Mouse (Mus musculus) 3T3-L1 (cell line): ENCODE data around the gene Atp6ap2.
A peak's percentile ranks its signal among the peaks of the same experiment; 100 is the strongest.
"Not testable (repeated sequence)": the region's sequence is repeated elsewhere in the genome, so short reads cannot be mapped to it uniquely, and the experiment has no call there.

Experiments
- DNase-seq: peaks from one replicate; pipeline ENCODE4 v3.0.0-alpha.2; 2015; ENCODE audit warnings: low read depth, low spot score

Gene Atp6ap2

GRCm38 (mm10) chrX:12587192-12587957 is at the start of gene Atp6ap2:
TSS of gene Atp6ap2 (plus strand) at chrX:12587801.
- peak; percentile 96 for DNase-seq

- no peak for DNase-seq
These were observed 43.2 kb upstream of the Atp6ap2 start for GRCm38 (mm10) chrX:12544417-12544816.

- no peak for DNase-seq
These were observed 30.5 kb upstream of the Atp6ap2 start for GRCm38 (mm10) chrX:12557086-12557485.

DNA sequence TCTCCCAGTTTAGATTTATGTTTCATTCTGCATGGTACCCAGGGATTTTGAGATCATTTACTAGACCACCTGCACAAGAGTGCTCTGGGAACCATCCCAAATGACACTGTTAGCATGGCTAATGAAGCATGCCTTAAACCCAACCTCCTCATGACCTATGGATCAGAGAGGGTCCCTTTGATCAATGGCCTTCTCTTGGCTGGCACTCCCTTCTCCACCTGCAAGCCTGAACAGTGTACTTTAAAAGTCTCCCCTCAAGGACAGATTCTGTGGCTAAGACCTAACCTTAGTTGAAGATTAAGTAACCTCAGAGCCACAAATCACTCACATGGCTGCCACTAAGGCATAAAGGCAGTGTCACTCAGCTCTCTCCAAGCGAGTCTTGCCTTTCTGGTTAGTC is 16.2 kb upstream of the Atp6ap2 start:
- no peak for DNase-seq

GRCm38 (mm10) chrX:12577936-12578335 is 9.7 kb upstream of the Atp6ap2 start:
- DNase-seq: peak; percentile 85

DNA sequence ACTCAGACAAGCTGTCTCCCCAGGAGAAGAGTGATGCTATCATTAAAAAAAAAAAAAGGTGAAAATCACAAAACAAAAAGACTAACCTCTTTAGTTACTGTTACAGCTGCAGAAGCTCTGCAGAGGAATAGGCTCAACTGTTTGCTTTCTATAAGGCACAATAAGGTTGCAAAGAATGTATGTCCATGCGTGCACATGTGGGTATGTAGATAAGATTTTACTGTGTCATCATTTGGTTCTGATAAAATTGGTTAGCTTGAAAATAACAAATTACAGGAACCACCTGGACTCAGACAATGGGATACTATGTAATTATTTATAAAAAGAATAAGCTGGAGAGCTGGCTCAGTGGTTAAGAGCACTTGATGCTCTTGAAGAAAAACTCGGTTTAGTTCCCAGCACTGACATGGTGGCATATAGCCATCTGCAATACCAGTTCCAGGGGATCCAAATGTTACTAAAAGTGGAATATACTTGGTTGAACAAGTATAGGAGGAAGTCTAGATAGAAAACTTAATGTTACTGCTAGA is 9.2 kb upstream of the Atp6ap2 start:
- no peak for DNase-seq

GRCm38 (mm10) chrX:12583261-12583660 is 4.3 kb upstream of the Atp6ap2 start:
- DNase-seq: no peak

GRCm38 (mm10) chrX:12587958-12588355 is 356 bp downstream of the Atp6ap2 start:
- no peak for DNase-seq

DNA sequence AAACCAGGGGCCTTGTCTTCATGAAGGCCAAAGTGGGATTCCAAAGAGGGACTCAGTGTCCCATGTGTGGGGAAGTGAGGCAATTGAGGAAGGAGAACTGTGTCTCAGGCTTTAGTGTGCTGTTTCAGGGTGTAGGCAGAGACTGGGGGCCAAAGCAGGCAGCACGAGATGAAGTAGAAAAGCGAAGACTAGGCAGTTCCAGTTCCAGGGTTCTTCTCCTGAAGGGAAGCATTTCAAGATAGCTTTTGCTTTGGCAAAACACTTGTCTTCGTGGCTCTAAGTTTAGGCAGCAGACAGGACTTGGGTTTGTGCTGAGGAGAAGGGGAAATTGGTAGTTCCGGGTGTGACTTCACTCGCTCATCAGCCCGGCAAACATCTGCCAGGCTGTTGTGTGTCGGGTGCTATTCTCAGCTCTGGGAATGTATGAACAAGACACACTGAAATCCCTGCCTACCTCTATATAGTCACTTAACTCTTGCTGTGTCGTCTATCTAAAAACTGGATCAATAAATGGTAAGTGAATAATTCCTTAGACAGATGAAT is 3.9 kb downstream of the Atp6ap2 start:
- DNase-seq: no peak

DNA sequence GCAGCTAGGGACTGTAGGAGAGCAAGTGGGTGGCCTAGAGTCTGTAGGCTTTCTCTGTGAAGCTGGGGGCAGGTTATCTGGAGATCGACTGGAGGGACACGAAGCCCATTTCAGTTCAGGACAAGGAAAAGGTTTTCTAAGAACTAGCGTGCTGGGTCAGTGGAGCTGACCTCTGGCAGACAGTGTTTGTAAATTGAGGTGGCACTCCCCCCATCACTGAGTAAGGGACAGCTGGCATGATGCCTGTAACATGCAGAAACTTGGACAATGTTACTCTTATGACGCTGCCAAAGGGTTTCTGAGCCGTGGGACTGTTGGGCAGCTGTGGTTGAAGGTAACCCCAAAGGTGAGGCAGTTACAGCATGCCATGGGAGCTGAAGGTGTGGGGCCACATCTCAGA is 4.4 kb downstream of the Atp6ap2 start:
- DNase-seq: no peak

GRCm38 (mm10) chrX:12593824-12594223 is 6.2 kb downstream of the Atp6ap2 start:
- no peak for DNase-seq

DNA sequence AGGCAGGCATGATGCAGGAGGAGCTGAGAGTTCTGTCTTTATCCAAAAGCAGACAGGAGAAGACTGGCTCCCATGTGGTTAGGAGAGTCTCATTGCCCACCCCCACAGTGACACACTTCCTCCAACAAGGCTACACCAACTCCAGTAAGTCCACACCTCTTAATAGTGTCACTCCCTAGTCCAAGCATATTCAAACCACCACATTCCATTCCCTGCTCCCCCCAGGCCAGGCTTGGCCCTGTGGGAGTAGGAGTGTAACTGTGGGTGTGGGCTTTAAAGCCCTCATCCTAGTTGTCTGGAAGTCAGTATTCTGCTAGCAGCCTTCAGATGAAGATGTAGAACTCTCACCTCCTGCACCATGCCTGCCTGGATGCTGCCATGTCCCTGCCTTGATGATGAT is 22.9 kb downstream of the Atp6ap2 start:
- DNase-seq: not testable (repeated sequence)

- DNase-seq: no peak
These were observed 23.6 kb downstream of the Atp6ap2 start for GRCm38 (mm10) chrX:12611211-12611610.

DNA sequence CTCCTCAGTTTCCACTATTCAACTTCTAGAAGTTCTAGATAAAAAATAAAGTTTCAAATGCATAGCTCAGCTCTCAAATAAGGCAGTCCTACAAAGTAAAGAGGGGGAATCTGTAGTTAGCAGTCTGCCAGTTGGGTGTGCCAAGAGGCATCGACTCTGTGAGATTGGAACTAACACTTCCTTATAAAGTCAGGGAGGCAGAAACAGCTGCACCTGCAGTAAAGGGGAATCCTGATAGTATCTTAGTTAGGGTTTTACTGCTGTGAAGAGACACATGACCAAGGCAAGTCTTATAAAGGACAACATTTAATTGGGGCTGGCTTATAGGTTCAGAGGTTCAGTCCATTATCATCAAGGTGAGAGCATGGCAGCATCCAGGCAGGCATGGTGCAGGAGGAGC is 24.8 kb downstream of the Atp6ap2 start:
- not testable (repeated sequence) for DNase-seq

DNA sequence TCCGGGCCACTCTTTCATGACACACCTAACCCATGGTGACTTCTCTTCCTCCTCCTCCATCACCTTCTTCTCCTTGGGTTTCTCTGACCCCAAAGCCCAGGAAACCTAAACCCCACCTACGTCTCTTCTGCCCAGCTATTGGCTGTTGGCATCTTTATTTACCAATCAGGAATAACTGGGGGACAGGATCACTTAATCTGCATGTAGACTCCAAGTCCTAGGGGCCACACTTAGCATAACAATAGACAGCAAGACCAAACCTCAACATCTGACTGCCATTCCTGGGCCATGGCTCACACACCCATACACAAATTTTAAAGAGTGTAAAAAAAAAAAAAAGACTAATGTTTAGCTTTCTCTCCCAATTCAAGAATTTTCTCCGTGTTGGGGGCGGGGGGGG is 37.5 kb downstream of the Atp6ap2 start:
- DNase-seq: no peak

DNA sequence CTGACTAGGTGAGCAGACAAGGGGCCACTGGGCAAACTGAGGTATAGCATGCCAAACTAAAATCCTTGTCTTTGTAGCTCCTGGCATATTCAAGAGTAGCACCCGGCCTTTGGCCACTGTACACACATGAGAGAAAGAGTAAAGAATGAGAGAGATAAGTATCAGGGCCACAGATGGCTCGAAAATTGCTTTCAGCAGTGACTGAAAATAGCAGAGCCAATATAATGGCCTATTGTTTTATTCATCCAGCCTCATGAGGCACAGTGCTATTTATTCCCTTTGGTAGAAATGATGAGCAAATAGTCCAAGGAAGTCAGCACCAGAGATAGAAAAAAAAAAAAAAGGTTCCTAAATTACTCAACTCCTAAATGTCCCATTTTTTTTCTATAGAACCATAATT is 57.4 kb downstream of the Atp6ap2 start:
- DNase-seq: no peak

- DNase-seq: no peak
These were observed 58.1 kb downstream of the Atp6ap2 start for GRCm38 (mm10) chrX:12645531-12646304.

DNA sequence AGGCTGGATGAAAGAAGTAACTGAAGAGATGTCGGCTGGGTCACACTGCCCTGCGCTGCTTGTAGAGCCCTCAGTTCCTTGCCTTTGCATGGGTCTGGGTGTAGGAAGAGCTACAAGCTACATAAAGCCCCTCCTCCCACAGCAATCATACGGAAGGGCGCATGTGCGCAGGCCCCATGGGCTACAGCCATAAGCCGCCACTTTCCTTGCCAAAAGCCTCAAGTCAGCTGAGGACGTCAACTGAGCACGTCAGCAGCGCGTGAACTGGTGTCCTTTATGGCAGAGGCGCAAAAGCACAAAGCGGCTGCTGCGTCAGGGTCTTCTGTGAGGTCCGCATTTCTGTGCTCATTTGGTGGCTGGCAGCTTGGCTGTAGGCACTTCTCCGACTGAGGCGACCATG is 64.3 kb downstream of the Atp6ap2 start:
- DNase-seq: no peak

DNA sequence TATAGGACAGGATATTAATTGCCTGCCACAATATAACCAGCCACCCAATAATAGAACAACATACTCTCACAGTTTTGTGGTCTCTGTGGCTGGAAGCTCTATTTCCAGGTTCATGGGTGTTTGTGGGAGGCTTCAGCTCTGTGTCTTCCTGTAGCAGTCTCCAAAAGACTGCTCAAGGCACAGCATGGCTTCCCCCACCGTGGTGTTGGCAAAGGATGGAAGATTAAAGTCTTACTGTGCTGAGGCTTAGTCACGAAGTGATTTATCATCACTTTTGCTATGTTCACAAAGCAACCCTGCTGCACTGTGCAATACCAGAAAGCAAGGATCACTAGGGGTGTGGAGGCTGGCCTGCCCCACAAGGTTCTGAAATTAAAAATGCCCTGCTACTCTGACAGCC is 66.3 kb downstream of the Atp6ap2 start:
- peak; percentile 6 for DNase-seq
